Mouse (Mus musculus): Measurements from ENCODE around the gene Zfp991. TPM values are rescaled to one million over a fixed set of nuclear protein-coding genes. Genes with fewer than 3 reads are reported as not detected.
"Not testable (repeated sequence)": the region's sequence is repeated elsewhere in the genome, so short reads cannot be mapped to it uniquely, and the experiment has no call there.

The Zfp991 gene
- polyA plus RNA-seq, 1 experiment, result 0.05 TPM

DNA sequence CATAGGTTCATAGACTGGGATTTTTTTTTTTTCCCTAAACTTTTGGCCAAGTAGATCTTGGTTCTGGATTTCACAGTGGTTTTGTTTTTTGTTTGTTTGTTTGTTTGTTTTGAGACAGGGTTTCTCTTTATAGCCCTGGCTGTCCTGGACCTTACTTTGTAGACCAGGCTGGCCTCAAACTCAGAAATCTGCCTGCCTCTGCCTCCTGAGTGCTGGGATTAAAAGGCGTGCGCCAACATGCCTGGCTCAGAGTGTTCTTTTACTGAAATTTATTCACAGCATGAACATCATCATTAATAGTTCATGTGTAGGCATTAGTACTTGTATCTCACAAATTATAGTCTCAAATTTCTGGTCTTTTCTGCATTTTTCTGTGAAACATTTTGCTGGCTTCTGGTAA lies 5.4 kb upstream of the Zfp991 start:
- WGBS, result 77% methylated on average over 2 of the region's 2 CpGs
- H3K36me3 ChIP-seq (ENCODE audit: control insufficient read depth, insufficient read depth, low read length); H3K4me3 ChIP-seq (ENCODE audit: extremely low read depth, insufficient read depth, insufficient read length); DNase-seq (ENCODE audit: low read depth in 1 of 2, low spot score in 2 of 2); H3K27me3 ChIP-seq (ENCODE audit: control insufficient read depth, insufficient read depth, low read length); H3K27ac ChIP-seq (ENCODE audit: insufficient read depth, low read length); H3K4me1 ChIP-seq (ENCODE audit: control insufficient read depth, insufficient read depth, insufficient read length): not testable (repeated sequence)

DNA sequence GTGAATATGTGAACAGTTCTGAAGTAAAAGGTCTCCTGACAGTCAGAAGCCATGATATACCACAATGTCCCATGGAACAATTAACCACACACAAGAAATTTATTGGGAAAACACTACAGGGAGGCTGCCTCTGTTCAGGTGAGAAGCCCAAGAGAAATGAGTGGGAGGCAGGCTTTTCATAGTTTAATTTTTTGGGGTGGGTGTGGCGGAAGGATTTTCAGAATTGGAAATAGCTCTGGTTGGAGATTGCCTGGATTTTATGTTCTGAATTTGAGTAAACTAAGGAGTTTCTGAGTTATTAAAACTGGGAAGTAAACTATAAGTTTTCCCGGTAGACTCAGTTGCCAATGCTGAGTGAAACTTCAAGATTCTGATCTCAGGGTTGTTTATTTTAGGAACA lies 4.7 kb upstream of the Zfp991 start:
- 86% methylated on average over 2 of the region's 2 CpGs for WGBS
- not testable (repeated sequence) for H3K27me3 ChIP-seq (ENCODE audit: control insufficient read depth, insufficient read depth, low read length); H3K4me1 ChIP-seq (ENCODE audit: control insufficient read depth, insufficient read depth, insufficient read length); H3K27ac ChIP-seq (ENCODE audit: insufficient read depth, low read length); H3K4me3 ChIP-seq (ENCODE audit: extremely low read depth, insufficient read depth, insufficient read length); H3K36me3 ChIP-seq (ENCODE audit: control insufficient read depth, insufficient read depth, low read length); DNase-seq (ENCODE audit: low read depth in 1 of 2, low spot score in 2 of 2)

DNA sequence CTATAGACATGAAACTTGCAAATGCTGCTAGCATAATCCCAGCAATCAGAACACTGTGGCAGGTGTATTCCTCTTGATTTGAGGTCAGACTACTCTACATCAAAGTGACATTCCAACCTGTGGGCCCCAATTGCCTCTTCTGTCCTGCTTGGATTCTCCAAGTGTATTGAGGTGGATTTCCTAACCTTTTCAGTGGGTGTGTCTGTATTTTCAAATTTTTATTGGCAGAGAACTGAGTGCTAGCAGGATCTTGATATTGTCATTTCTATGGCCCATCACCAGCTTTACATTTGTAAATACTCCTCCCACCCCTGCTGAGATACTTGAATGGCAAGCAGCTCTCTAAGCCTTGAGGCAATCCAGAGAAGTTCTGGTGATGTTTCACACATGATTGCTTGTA lies 3.7 kb upstream of the Zfp991 start:
- not testable (repeated sequence) for H3K27ac ChIP-seq (ENCODE audit: insufficient read depth, low read length); H3K27me3 ChIP-seq (ENCODE audit: control insufficient read depth, insufficient read depth, low read length); DNase-seq (ENCODE audit: low read depth in 1 of 2, low spot score in 2 of 2); H3K36me3 ChIP-seq (ENCODE audit: control insufficient read depth, insufficient read depth, low read length); H3K4me1 ChIP-seq (ENCODE audit: control insufficient read depth, insufficient read depth, insufficient read length); H3K4me3 ChIP-seq (ENCODE audit: extremely low read depth, insufficient read depth, insufficient read length)

DNA sequence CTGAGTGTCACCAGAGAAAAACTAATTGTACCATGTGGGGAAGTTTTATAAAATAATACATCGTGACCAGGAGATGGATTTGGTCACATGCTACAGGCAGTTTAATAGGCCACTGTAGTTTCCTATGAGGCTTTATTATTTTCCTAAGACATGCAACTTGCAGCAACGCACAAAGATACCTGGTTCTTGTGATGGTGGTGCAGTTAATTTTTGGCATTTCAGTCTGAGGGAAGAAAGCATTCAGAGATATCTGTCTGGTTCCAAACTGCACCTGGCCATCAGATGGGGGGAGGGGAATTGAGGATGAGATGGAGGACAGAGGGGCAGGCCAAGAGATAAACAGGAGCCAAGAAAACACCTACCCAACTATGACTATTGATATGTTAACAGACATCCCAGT lies 1.8 kb downstream of the Zfp991 start:
- not testable (repeated sequence) for H3K27me3 ChIP-seq (ENCODE audit: control insufficient read depth, insufficient read depth, low read length); H3K4me3 ChIP-seq (ENCODE audit: extremely low read depth, insufficient read depth, insufficient read length); H3K27ac ChIP-seq (ENCODE audit: insufficient read depth, low read length); DNase-seq (ENCODE audit: low read depth in 1 of 2, low spot score in 2 of 2); H3K36me3 ChIP-seq (ENCODE audit: control insufficient read depth, insufficient read depth, low read length); H3K4me1 ChIP-seq (ENCODE audit: control insufficient read depth, insufficient read depth, insufficient read length)
- 54% methylated on average over 2 of the region's 2 CpGs for WGBS

DNA sequence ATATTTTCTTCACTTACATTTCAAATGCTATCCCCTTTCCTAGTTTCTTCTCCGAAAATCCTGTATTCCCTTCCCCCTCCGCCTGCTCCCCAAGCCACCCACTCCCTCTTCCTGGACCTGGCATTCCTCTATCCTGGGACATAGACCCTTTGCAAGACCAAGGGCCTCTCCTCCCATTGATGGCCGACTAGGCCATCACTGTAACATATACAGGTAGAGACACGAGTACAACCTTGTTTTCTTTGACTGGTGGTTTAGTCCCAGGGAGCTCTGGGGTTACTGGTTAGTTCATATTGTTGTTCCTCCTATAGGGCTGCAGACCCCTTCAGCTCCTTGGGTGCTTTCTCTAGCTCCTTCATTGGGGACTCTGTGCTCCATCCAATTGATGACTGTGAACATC lies 9.9 kb downstream of the Zfp991 start:
- not testable (repeated sequence) for H3K36me3 ChIP-seq (ENCODE audit: control insufficient read depth, insufficient read depth, low read length); DNase-seq (ENCODE audit: low read depth in 1 of 2, low spot score in 2 of 2)

DNA sequence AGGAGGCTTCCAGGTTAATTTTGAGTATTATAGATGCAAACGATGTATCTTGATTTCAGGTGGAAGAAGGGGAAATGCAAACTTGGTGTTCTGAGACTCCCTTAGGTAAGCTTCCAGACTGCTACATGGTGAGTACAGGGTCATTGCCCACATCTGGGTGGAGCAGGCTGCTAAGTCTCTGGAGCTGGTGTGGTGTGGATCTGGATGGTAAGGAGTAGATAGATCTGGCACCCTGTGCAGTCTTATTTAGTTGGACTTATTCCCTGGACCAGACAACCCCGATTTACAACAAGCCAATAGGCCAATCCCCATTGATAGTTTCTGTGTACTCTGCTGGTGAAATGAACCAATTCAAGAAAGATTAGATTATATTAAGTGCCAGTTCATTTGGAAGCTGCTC lies 33.4 kb downstream of the Zfp991 start:
- DNase-seq (ENCODE audit: low read depth in 1 of 2, low spot score in 2 of 2); H3K4me1 ChIP-seq (ENCODE audit: control insufficient read depth, insufficient read depth, insufficient read length); H3K36me3 ChIP-seq (ENCODE audit: control insufficient read depth, insufficient read depth, low read length); H3K27ac ChIP-seq (ENCODE audit: insufficient read depth, low read length); H3K27me3 ChIP-seq (ENCODE audit: control insufficient read depth, insufficient read depth, low read length); H3K4me3 ChIP-seq (ENCODE audit: extremely low read depth, insufficient read depth, insufficient read length): not testable (repeated sequence)
- WGBS, result 87% methylated on average over 2 of the region's 2 CpGs

More for the DNA sequence above, 9.9 kb downstream of the Zfp991 start:
- not testable (repeated sequence) for H3K27ac ChIP-seq (ENCODE audit: insufficient read depth, low read length); H3K27me3 ChIP-seq (ENCODE audit: control insufficient read depth, insufficient read depth, low read length); H3K4me3 ChIP-seq (ENCODE audit: extremely low read depth, insufficient read depth, insufficient read length); H3K4me1 ChIP-seq (ENCODE audit: control insufficient read depth, insufficient read depth, insufficient read length)
- WGBS, result 78% methylated on average over 4 of the region's 4 CpGs

DNA sequence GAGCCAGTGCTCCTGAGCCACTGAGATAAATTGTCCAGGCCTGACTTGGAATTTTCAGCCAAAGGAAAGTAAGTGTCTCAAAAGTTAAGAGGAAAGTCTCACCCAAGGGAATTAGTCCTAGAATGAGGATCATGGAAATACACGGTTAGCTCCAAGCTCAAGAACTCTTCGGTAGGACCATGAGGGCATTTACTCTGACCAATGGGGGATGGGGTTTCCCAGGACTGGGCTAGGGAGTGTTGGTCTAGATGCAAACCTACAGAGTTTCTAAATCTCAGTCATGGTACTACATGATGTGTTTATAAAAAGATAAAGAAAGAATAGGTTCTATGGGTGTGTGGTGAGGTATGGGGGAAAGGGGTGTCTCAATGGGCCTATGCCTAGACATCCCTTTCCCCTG lies 38.7 kb downstream of the Zfp991 start:
- not testable (repeated sequence) for H3K27me3 ChIP-seq (ENCODE audit: control insufficient read depth, insufficient read depth, low read length); H3K4me1 ChIP-seq (ENCODE audit: control insufficient read depth, insufficient read depth, insufficient read length); H3K27ac ChIP-seq (ENCODE audit: insufficient read depth, low read length); H3K4me3 ChIP-seq (ENCODE audit: extremely low read depth, insufficient read depth, insufficient read length); H3K36me3 ChIP-seq (ENCODE audit: control insufficient read depth, insufficient read depth, low read length); DNase-seq (ENCODE audit: low read depth in 1 of 2, low spot score in 2 of 2)
- WGBS, result 93% methylated on average over 2 of the region's 2 CpGs

DNA sequence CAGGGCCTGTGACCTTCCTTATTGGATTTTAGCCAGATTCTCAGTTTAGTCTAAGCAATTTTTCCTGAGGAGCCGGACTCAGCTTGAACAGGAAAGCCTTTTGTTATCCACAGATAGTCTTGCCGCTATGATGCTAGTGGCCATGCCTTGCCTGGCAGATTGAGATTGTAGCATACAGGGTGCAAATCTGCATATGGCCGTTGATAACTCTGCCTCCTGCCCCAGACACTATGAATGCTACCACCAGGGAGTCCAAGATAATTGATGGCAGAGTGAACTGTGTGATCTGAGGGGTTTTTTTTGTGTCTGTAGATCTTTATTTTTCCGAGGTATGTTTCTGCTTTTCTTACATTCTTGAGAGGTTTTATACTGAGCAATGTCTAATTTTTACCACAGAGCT lies 39.7 kb downstream of the Zfp991 start:
- not testable (repeated sequence) for H3K27me3 ChIP-seq (ENCODE audit: control insufficient read depth, insufficient read depth, low read length); H3K27ac ChIP-seq (ENCODE audit: insufficient read depth, low read length); DNase-seq (ENCODE audit: low read depth in 1 of 2, low spot score in 2 of 2); H3K4me3 ChIP-seq (ENCODE audit: extremely low read depth, insufficient read depth, insufficient read length); H3K4me1 ChIP-seq (ENCODE audit: control insufficient read depth, insufficient read depth, insufficient read length); H3K36me3 ChIP-seq (ENCODE audit: control insufficient read depth, insufficient read depth, low read length)
- WGBS, result 54% methylated on average over 1 of the region's 4 CpGs

DNA sequence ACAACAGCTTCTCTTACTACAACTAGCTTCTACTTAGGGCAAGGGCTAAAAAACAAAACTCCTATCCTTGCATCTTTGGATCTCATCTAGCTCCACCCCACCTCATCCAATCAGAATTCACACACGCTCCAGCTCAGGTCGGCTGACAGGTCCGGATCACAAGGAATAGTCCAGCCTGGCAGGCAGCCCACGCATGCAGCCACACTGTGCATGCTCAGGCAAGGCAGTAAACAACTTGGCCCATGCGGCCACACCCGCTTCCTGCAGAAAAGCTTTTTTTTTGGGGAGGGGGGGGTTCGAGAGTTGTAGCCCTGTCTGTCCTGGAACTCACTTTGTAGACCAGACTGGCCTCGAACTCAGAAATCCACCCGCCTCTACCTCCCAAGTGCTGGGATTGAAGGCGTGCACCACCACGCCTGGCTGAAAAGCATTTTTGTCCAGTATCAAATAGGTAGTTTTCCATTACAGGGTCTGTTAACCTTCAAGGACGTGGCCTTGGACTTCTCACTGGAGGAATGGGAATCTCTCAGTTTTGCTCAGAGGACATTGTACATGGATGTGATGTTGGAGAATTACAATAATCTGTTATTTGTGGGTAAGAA lies 44.5 kb downstream of the Zfp991 start:
- DNase-seq (ENCODE audit: low read depth in 1 of 2, low spot score in 2 of 2); H3K4me3 ChIP-seq (ENCODE audit: extremely low read depth, insufficient read depth, insufficient read length); H3K27me3 ChIP-seq (ENCODE audit: control insufficient read depth, insufficient read depth, low read length); H3K27ac ChIP-seq (ENCODE audit: insufficient read depth, low read length); H3K36me3 ChIP-seq (ENCODE audit: control insufficient read depth, insufficient read depth, low read length); H3K4me1 ChIP-seq (ENCODE audit: control insufficient read depth, insufficient read depth, insufficient read length): not testable (repeated sequence)
- 89% methylated on average over 11 of the region's 12 CpGs for WGBS

DNA sequence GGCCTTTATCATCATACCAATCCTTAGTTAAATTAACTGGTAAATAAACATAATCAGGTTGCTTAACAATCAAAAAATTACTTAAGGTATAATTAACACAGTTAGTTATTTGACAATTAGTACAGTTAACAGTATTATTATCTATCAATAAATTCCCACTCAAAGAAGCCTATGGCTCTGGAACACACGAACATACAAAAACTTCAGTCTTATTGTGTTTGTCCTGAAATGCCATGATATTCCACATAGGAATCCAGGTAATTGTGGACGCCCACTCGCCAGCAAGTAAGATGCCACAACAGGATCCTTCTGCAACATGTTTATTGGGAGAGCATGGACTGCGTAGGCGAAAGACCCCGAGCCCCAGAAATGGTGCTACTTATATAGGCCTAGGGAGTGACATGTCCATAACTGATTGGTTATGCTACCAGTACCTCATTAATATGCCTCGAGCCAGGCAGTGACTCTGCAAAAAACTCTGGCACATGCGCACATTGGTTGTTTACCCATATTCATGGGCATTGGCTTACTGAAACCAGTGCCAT lies 49.4 kb downstream of the Zfp991 start:
- not testable (repeated sequence) for DNase-seq (ENCODE audit: low read depth in 1 of 2, low spot score in 2 of 2); H3K36me3 ChIP-seq (ENCODE audit: control insufficient read depth, insufficient read depth, low read length); H3K27me3 ChIP-seq (ENCODE audit: control insufficient read depth, insufficient read depth, low read length); H3K4me1 ChIP-seq (ENCODE audit: control insufficient read depth, insufficient read depth, insufficient read length); H3K4me3 ChIP-seq (ENCODE audit: extremely low read depth, insufficient read depth, insufficient read length); H3K27ac ChIP-seq (ENCODE audit: insufficient read depth, low read length)
- 93% methylated on average over 8 of the region's 8 CpGs for WGBS

DNA sequence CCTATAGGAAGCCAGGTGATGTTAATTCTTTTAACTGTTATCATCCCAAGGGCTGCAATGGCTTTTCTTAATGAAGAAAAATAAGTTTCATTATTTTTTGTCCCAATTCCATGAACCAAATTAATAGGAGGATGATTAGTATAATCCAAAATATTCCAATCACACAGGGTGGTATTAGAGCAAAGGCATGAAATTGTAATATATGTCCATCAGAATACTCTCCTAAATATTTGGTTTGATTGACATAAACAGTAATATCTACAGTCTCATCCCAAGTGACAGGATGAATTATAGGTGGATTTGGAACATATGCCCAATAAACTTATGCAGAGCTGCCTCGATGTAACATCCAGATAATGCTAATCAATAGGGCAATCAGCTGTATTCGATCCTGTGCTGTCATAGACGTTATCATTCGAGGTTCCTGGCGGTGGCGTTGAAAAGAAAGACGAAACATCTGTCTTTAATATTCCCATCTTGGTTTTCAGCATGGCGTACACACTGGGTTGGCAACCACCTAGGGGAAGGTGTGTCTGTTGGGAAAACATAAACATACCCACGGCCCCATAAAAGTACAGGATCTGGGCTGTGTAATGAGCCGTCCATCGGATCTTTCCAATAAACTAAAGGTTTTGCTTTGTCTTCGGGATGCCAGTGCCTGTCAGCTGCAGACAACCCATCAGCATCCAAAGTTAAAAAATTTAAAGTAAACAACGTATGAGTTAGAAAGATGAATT lies 50.3 kb downstream of the Zfp991 start:
- not testable (repeated sequence) for H3K27me3 ChIP-seq (ENCODE audit: control insufficient read depth, insufficient read depth, low read length); H3K27ac ChIP-seq (ENCODE audit: insufficient read depth, low read length); DNase-seq (ENCODE audit: low read depth in 1 of 2, low spot score in 2 of 2); H3K4me1 ChIP-seq (ENCODE audit: control insufficient read depth, insufficient read depth, insufficient read length); H3K36me3 ChIP-seq (ENCODE audit: control insufficient read depth, insufficient read depth, low read length); H3K4me3 ChIP-seq (ENCODE audit: extremely low read depth, insufficient read depth, insufficient read length)
- no CpG with 5 or more reads among the region's 13 CpGs for WGBS

All from spleen, adult 2 months (tissue).